Mouse (Mus musculus) ovary, adult 2 months (tissue): ENCODE results near the gene Olfr1414. TPM values are rescaled to one million over a fixed set of nuclear protein-coding genes. Genes with fewer than 3 reads are reported as not detected.

Experiments used
- polyA plus RNA-seq: library from polyadenylated mRNA; depleted of rRNA; stranded (reverse); fragments of >200 nt; gene quantifications from 2 replicates; pipeline ENCODE4 v1.2.3, GENCODE M21; 2012; rRNA removed

The Olfr1414 gene
- not detected in 2 replicates for polyA plus RNA-seq

DNA sequence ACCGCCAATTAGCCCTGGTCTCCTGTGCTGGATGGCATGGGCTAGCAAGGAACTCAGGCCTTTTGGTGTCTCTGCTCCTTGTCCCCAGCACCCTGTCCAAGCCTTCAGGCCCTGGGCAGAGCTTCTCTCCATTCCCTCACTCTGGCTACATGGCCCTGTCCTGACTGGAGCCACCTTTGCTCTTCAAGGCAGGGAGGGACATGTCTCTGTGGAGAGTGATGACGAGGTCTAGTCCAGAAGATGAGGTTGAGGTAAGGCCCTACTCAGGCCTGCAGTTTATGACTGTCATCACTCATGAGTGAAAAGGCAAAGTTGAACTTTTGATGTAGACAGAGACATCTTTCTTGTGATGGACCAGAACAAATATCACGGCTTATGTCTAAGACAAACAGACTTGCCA is at the start of gene Olfr1414:
Olfr1414 (minus strand) TSS at position 101 of the 400 bp plus-strand sequence.

DNA sequence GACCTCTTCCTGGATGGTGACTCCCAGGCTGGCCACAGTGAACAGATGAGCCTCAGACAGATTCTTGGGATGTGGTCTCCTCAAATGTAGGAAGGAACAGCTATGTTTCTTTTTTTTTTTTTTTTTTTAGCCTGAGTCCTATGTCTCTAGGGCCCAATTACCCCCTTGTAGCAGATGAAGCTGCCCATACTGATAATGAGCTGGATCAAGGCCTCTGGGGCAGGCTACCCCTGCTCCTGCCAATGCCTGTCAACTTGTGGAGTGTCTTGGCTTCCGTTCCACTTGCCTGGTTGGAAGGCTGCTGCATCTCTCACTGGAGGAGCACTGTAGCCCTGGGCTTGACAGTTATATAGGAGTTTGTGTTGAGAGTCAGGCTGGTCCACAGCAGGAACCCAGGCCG is 22.5 kb downstream of the Olfr1414 start, which contains the start of gene Olfr1415:
Olfr1415 (minus strand) TSS at position 101 of the 400 bp plus-strand sequence.

DNA sequence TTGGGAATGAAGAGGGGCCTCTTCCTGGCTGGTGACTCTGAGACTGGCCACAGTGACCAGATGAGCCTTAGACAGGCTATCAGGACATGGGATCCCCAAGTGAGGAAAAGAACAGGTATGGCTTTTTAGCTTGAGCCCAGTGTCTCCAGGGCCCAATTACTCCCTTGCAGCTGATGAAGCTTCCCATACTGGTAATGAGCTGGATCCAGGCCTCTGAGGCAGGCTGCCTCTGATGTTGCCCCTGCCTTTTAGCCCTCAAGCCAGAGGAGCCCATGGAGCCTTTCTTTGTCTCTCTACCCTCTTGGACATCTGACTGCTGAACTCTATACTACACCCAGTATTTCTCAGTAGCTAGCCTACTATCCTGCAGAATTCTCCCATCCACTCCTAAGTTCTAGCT is 33.4 kb downstream of the Olfr1414 start, which contains the start of gene Olfr1416:
Olfr1416 (minus strand) TSS at position 101 of the 400 bp plus-strand sequence.

DNA sequence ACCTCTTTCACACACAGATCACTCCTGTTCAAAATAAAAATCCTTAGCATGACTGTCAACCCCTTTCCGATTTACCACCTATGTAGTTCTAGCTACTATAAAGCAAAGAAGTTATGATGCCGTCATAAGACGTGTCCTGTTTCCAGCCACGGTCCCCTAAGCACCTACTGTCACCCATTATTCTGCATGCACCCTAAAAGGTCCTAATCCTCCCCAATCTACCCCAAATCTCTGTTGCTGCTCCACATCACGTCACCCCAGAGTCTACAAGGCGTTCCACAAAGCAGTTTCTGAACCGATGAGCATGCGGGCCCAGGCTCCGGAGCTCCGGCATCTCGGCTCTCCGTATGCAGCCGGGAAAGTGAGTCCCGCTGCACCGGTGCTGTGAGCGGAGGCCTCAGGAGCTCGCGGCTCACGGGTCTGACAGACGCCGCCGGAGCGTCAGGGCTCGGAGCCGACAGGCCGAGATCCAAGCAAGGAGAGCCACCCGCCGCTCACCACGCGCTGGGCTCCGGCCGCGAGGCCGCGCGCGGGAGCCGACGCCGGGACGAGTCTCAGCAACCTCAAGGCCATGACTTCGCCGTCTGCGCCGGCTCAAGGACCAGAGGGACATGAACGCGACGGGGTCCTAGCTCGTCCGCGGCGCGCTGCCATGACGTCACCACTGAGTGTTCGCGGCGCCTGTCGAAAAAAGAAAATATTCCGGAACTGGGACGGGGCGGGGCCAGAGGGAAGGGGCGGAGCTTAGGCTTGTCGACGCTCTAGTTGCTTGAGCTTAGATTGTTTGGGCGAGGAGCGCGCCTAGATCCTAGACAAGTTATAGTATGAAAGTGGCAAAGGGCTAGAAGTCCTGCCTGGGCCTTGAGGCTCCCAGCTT is 45.1 kb downstream of the Olfr1414 start, which contains the start of gene Ndufa10:
Ndufa10 (minus strand) TSS at position 696 of the 877 bp plus-strand sequence.

Other genes starting within 250 kb of the Olfr1414 start
- gene Ndufa10, start 44.8 kb downstream of the Olfr1414 start, polyA plus RNA-seq = 108 and 135 TPM in 2 replicates
- not detected in 2 replicates for gene Olfr1416, start 33.5 kb downstream of the Olfr1414 start, polyA plus RNA-seq
- not detected in 2 replicates for gene Olfr1415, start 22.6 kb downstream of the Olfr1414 start, polyA plus RNA-seq
- not detected in 2 replicates for gene Olfr1413, start 52.7 kb upstream of the Olfr1414 start, polyA plus RNA-seq
- gene Olfr1412, start 67.1 kb upstream of the Olfr1414 start, polyA plus RNA-seq = not detected in 2 replicates
- gene Olfr1411, start 75.8 kb upstream of the Olfr1414 start, polyA plus RNA-seq = not detected in 2 replicates
- not detected in 2 replicates for gene Olfr1410, start 87.1 kb upstream of the Olfr1414 start, polyA plus RNA-seq
- not detected in 2 replicates for gene Olfr12, start 99.1 kb upstream of the Olfr1414 start, polyA plus RNA-seq
- 38.1 and 77.4 TPM in 2 replicates for gene Cops9, start 123.3 kb upstream of the Olfr1414 start, polyA plus RNA-seq
- 0.31 TPM in 1 of 2 replicates, not detected in the other for gene Otos, start 130.2 kb upstream of the Olfr1414 start, polyA plus RNA-seq